In the genomic region with DNA sequence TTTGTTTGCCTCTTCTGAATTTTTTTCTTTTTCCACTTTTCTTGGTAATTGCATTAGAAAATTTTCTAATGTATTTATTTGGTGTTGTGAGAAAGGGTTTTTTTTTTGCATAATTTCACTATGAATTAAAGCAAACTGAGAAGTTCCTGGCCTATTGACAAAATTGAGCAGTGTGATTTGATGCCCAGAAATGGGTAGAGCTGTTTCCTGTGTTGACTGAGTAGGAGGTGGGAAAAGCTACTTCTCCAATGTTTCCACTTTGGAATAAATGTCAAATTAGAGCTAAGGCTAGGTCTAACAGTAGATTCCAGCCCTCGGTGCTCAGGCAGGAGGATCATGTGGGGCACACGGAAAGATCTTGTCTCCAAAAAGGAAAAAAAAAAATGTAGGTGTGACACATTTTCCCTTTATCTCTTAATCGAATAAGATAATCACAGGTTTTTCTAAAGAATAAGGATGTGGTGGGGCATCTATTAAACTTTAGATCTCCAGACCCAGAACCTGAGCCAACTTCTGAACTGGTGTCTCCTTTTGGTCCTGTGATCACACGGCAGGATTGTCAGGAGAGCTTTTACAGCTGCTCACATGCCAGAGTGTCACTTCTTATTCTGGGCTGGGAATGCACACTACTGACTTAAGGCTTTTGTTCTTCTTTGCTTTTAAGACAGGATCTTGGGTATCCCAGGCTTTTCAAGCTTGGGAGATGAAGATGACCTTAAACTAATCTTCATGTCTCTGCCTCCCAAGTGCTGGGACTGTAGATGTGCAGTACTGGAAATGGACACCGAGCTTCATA, we compare ENCODE assay signal across 16 mouse cellular contexts.
"Had no signal": no experiment of that assay in that cellular context is flagged by ENCODE, and none has a peak within 500 bp of the region (broad histone marks: within the 10 kb centered on the region; RNA-seq: fewer than 3 reads in every experiment).

No protein-coding gene starts in this region.

- DNase-seq: kidney, adult 18-20 months; kidney, postnatal 25 days; liver; liver, embryonic 13.5 days; liver, postnatal 0 days; retina, postnatal 1 day; right cerebral cortex, postnatal 4 days; spleen, adult 18-20 months; thymus, adult 18-20 months; thymus, postnatal 14 days had no signal

- H3K9me3 ChIP-seq: kidney, embryonic 15.5 days; limb, embryonic 12.5 days; liver, embryonic 13.5 days; megakaryocyte, embryonic 14.5 days; midbrain, embryonic 12.5 days; neural tube, embryonic 13.5 days had no signal

- H3K4me1 ChIP-seq: limb, embryonic 12.5 days; midbrain, embryonic 12.5 days; neural tube, embryonic 13.5 days had no signal

- H3K27ac ChIP-seq: kidney, embryonic 15.5 days; limb, embryonic 12.5 days; liver, embryonic 13.5 days; midbrain, embryonic 12.5 days; neural tube, embryonic 13.5 days had no signal

- H3K27me3 ChIP-seq: kidney, embryonic 15.5 days; limb, embryonic 12.5 days; liver, embryonic 13.5 days; midbrain, embryonic 12.5 days; neural tube, embryonic 13.5 days had no signal

- H3K9ac ChIP-seq: kidney, embryonic 15.5 days; limb, embryonic 12.5 days; liver, embryonic 13.5 days; liver, postnatal 0 days; midbrain, embryonic 12.5 days; neural tube, embryonic 13.5 days had no signal

- H3K4me3 ChIP-seq: kidney, embryonic 15.5 days; limb, embryonic 12.5 days; liver, embryonic 13.5 days; megakaryocyte, embryonic 14.5 days; midbrain, embryonic 12.5 days; neural tube, embryonic 13.5 days had no signal

- ATAC-seq: liver, postnatal 0 days; midbrain, embryonic 16.5 days had no signal

- H3K4me2 ChIP-seq: kidney, embryonic 15.5 days; limb, embryonic 12.5 days; liver, embryonic 13.5 days; midbrain, embryonic 12.5 days; neural tube, embryonic 13.5 days had no signal
